Mouse (Mus musculus) bone marrow macrophage, adult 2 months (primary cell): ENCODE measurements around the gene Uvrag. TPM values are rescaled to one million over a fixed set of nuclear protein-coding genes. Genes with fewer than 3 reads are reported as not detected.

Source experiments
- H3K27ac ChIP-seq: 2 replicates; pipeline ENCODE4 v1.5.1; 2012; ENCODE audit warnings: low read depth, low read length; ENCODE audit not compliant: insufficient read depth
- H3K4me1 ChIP-seq: 2 replicates; pipeline ENCODE4 v1.6.1; 2012; ENCODE audit warnings: low read length; ENCODE audit not compliant: control insufficient read depth, insufficient read depth
- H3K4me3 ChIP-seq: 2 replicates; pipeline ENCODE4 v1.5.1; 2012; ENCODE audit warnings: mild to moderate bottlenecking, low read length, moderate library complexity; ENCODE audit not compliant: insufficient read depth
- CTCF ChIP-seq: IDR thresholded peaks from 2 replicates; pipeline ENCODE4 v1.5.1; 2012; ENCODE audit warnings: low read depth, mild to moderate bottlenecking, low read length, moderate library complexity
- POLR2A ChIP-seq: IDR thresholded peaks from 2 replicates; pipeline ENCODE4 v1.6.1; 2012; ENCODE audit warnings: mild to moderate bottlenecking, low read depth, low read length, borderline replicate concordance
- polyA plus RNA-seq: library from polyadenylated mRNA; stranded (reverse); fragments of >200 nt; gene quantifications from 2 replicates; pipeline ENCODE4 v1.2.4, GENCODE M21; 2012; ENCODE audit not compliant: missing spikeins, insufficient read depth, insufficient read length

Gene Uvrag
- polyA plus RNA-seq, 1 experiment = 61.3 TPM

- peaks cover 15% of the 10 kb centered on the region for H3K4me1 ChIP-seq
- H3K4me3 ChIP-seq = no peak overlapping the region
- H3K27ac ChIP-seq = no peak overlapping the region
- TF ChIP-seq POLR2A (no peak), CTCF (no peak)
These were observed 107.1 kb downstream of the Uvrag start for GRCm38 (mm10) chr7:99033838-99034237.

GRCm38 (mm10) chr7:99033314-99033713 is 107.6 kb downstream of the Uvrag start:
- H3K4me3 ChIP-seq = no peak overlapping the region
- no peak overlapping the region for H3K27ac ChIP-seq
- peaks cover 15% of the 10 kb centered on the region for H3K4me1 ChIP-seq
- no peak for TF ChIP-seq CTCF
- no peak for TF ChIP-seq POLR2A

- TF ChIP-seq POLR2A (no peak), CTCF (no peak)
- Histone ChIP-seq H3K4me3 (no peak overlapping the region), H3K4me1 (peaks cover 22% of the 10 kb centered on the region), H3K27ac (no peak overlapping the region)
These were observed 108.9 kb downstream of the Uvrag start for GRCm38 (mm10) chr7:99032051-99032450.

GRCm38 (mm10) chr7:99028108-99028507 is 112.8 kb downstream of the Uvrag start:
- peaks cover 33% of the 10 kb centered on the region for H3K4me1 ChIP-seq
- H3K27ac ChIP-seq = no peak overlapping the region
- H3K4me3 ChIP-seq = no peak overlapping the region
- no peak for TF ChIP-seq POLR2A
- TF ChIP-seq CTCF = peak; percentile 72

- H3K4me3 ChIP-seq = no peak overlapping the region
- H3K4me1 ChIP-seq = peaks cover 33% of the 10 kb centered on the region
- TF ChIP-seq CTCF = no peak
- TF ChIP-seq POLR2A = no peak
- no peak overlapping the region for H3K27ac ChIP-seq
These were observed 113.8 kb downstream of the Uvrag start for GRCm38 (mm10) chr7:99027185-99027584.

- Histone ChIP-seq H3K27ac (no peak overlapping the region), H3K4me1 (peaks cover 33% of the 10 kb centered on the region), H3K4me3 (no peak overlapping the region)
- TF ChIP-seq POLR2A (no peak), CTCF (no peak)
These were observed 115.0 kb downstream of the Uvrag start for GRCm38 (mm10) chr7:99025989-99026388.

- H3K27ac ChIP-seq = 0 out of 2 replicates have a peak overlapping the region, but pooled peaks have one; percentile 11
- TF ChIP-seq POLR2A = no peak
- no peak for TF ChIP-seq CTCF
- no peak overlapping the region for H3K4me3 ChIP-seq
- H3K4me1 ChIP-seq = peaks cover 33% of the 10 kb centered on the region
These were observed 115.7 kb downstream of the Uvrag start for GRCm38 (mm10) chr7:99025265-99025664.

GRCm38 (mm10) chr7:99024791-99025190 is 116.2 kb downstream of the Uvrag start:
- no peak for TF ChIP-seq CTCF
- no peak for TF ChIP-seq POLR2A
- Histone ChIP-seq H3K4me3 (no peak overlapping the region), H3K27ac (peak overlapping the region; percentile 18; the same call in 1 of the 2 replicates), H3K4me1 (peaks cover 30% of the 10 kb centered on the region)

GRCm38 (mm10) chr7:99023931-99024330 is 117.0 kb downstream of the Uvrag start:
- Histone ChIP-seq H3K4me1 (peaks cover 30% of the 10 kb centered on the region), H3K4me3 (no peak overlapping the region), H3K27ac (no peak overlapping the region)
- TF ChIP-seq CTCF = no peak
- TF ChIP-seq POLR2A = no peak

- no peak for TF ChIP-seq POLR2A
- no peak for TF ChIP-seq CTCF
These were observed 119.7 kb downstream of the Uvrag start for GRCm38 (mm10) chr7:99021277-99021676.

GRCm38 (mm10) chr7:99020353-99020752 is 120.6 kb downstream of the Uvrag start:
- Histone ChIP-seq H3K27ac (no peak overlapping the region), H3K4me1 (peaks cover 10% of the 10 kb centered on the region), H3K4me3 (no peak overlapping the region)
- no peak for TF ChIP-seq CTCF
- TF ChIP-seq POLR2A = no peak

More at GRCm38 (mm10) chr7:99021277-99021676, 119.7 kb downstream of the Uvrag start:
- Histone ChIP-seq H3K27ac (no peak overlapping the region), H3K4me3 (no peak overlapping the region), H3K4me1 (peaks cover 19% of the 10 kb centered on the region)
